Mouse (Mus musculus): ENCODE results near the gene Cep350.
A peak's percentile ranks its signal among the peaks of the same experiment; 100 is the strongest.

The Cep350 gene

DNA sequence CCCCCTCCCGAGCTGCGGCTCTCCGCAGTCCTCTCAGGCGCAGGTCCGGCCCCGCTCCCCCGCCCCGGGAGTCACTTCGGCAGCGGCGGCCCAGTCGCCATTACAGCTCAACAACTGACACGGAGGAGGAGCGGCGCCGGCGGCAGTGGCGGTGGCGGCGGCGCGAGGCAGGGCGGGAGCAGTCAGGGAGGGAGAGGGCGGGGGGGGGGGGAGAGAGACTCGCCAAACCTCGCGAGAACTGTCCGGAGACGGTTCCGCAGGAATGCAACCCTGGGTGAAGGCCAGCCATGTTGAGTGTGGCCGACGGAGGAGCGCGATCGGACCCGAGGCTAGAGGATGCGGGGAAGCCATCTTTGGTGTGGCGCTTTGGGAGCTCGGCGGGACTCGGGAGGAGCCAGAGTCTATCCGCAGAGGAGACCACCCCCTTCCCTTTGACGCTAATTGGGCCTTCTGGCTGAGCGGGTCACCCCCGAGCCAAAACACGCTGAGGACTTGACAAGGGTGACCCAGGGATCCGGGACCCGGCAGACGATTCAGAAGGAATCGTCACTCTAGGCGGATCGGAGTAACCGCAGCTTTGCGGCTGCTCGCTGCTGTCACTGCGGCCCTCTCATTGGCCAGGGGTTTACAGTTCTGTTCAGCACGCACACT is at the start of gene Cep350:
Gene Cep350 (minus strand): TSS at position 188 of the 651 bp plus-strand sequence.
- peak; percentile 93 to 97 for DNase-seq (ENCODE audit: low spot score in 2 of 2)

DNA sequence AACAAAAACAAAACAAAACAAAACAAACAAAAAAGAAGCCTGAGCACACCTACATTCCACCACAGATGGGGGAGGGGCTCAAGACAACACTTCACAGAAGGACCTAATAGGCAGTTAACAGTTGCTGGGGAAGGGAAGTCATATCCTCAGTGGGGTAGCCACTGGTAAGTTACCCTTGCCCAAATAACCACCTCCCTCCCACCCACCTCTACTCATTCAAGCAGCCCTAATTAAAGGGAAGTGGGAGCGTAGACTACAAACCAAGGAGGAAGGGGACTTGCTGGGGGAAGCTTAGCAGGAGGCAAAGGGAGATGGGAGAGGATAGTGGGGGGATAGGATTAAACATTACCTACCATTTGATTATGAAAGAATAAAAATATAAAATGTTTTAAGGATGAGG is 47.3 kb upstream of the Cep350 start:
- no peak for DNase-seq (ENCODE audit: low spot score in 2 of 2)

DNA sequence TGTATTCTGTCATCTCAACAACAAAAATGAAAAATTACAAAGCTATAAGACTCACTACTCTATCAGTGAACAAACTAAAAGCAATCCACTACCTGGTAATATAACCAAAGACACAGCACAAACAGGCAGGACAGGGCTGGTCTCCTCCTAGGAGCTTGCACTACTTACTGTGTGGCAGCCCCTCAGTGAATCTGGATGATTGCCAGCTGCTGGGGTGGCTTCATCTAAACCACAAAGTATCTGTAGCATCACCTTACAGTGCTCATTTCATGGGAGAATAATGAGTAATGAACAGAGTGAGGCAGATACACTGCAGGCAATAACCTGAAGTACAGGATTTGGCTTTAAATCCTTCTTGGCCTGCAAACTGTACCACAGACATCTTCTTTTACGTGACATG is 46.7 kb upstream of the Cep350 start:
- no peak for DNase-seq (ENCODE audit: low spot score in 2 of 2)

DNA sequence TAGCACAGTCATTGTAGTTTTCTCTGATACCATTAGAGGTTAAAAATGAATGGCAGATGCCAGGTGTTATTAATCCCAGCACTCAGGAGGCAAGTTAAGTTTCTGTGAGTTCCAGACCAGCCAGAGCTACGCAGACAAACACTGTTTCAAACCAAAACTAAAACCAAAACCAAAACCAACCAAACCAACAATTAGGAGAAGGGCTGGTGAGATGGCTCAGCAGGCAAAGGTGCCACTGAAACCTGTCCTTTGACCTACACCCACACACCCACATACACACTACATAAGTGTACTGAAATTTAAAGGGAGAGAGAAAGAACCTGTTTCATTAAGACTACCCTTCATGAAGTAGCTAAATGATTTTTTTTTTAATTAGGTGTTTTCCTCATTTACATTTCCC is 35.9 kb upstream of the Cep350 start:
- no peak for DNase-seq (ENCODE audit: low spot score in 2 of 2)

DNA sequence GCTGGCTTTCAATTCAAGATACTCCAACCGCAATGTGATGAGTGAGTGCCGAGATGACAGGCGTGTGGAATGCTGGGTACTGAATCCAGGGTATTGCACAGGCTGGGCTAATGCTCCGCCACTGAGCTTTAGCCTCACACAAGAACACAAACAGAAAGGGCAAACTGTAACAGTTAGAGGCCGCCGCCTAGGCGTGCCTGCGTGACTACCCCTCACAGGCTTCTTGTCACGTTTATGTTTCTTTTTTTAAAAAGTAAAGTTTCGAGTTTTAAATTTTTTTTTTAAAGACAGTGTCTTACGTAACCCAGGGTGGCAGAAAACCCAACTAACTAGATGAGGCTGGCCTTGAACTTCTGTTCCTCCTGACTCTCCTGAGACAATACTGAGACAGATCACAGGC is 32.9 kb upstream of the Cep350 start:
- no peak for DNase-seq (ENCODE audit: low spot score in 2 of 2)

DNA sequence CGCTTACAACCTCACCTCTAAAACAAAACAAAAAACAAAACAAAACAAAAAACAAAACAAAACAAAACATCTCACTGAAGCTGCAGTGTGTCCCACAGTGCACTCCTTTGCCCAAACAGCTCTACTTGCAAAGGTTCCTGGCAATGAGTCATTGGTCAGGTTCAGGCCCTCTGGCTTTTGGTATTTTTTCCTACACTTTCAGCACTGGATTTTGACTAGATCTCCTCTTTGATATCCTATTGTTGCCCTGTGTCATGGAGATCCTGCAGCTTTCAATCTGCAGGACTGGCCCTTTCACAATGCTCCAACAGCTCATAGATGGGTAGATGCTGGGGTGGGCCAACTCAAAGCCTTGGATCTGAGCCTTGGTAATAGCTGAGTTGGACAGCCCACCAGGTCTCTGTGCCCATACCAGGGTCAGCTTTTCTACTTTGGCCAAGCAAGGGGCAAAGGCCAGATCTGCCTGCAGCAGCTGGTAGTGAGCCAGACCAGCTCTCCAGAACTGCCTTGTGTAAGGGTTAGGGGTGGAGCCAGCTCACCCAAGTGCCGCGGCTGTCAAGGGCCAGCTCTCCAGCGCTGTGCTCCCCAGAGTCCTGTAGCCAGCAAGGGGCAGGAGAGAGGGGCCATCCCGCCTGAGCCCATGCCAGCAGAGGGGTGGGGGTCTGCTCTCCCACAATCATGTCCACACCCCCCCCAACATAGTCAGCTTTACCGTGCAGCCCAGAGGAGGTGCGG is 30.3 kb upstream of the Cep350 start:
- no peak for DNase-seq (ENCODE audit: low spot score in 2 of 2)

DNA sequence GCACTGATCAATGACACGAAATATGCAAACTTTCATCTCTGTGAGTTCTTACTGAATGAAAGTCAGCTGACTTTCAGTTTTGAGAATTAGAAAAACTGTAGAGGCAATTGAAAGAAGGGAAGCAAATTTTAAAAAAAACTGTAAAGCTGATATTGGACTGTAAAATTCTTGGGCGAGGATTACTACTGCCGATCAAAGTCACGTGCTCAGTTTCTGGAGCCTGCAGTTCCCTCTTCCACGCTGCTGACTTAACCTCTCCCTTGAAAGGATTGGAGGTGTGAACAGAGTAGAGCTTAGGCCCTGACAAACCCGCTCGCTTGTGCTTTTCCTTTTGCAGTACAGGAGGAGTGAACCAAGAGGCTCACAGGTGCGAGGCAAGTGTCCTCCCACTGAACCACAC is 29.3 kb upstream of the Cep350 start:
- DNase-seq (ENCODE audit: low spot score in 2 of 2) = no peak

DNA sequence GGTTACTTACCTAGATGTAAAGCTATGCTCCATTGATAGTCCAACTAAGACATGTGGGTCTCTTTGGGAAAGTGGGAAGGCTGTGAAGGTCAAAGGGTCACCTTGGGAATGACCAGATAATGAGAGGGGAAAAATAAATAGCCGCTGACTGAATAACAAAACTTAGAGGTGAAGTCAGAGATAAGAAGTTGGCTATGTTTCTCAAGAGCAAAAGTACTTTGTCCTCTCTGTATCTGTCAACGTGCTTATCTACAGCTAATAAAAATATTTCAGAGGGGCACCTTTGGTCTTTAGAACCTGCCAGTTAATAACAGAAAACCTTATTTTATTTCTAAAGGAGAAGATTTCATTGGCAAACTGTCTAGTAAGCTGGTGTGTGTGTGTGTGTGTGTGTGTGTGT is 22.6 kb upstream of the Cep350 start:
- no peak for DNase-seq (ENCODE audit: low spot score in 2 of 2)

DNA sequence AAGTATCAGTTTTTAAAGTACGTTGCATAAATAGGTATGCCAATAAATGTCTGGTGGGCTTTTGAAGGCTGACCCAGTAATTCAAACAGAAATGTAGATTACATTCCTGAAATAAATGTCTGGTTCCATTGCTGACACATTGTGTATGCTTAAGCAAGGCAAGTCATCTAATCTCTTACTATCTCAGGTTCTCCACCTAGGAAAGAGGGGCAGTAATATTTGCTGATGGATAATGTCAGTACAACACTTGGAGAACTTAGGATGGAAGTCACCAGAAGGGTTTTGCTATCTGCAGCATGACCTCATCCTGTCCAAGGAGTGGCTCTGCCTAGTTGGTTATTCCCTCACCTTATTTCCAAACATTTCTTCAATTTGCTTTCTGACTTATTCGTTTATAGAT is 21.5 kb upstream of the Cep350 start:
- DNase-seq (ENCODE audit: low spot score in 2 of 2) = no peak

DNA sequence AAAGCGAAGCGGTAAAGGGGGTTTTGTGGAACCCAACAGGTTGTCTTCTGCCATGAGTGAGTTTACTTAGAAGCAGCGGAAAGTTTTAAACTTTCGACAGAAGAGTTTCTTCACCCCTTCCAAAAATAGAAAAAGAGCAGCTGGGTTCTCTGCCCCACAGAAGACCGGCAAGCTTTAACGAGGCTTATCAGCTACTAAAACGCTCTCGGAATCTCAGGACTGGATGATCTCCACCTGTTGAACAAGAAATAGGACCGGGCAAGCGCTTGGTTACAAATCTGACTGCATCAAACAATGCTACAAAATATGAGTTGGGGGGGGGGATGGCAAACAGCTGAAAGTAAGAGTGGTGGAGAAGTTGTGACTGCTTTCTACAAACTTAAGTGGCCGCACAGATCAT is 17.3 kb upstream of the Cep350 start:
- DNase-seq (ENCODE audit: low spot score in 2 of 2) = no peak

DNA sequence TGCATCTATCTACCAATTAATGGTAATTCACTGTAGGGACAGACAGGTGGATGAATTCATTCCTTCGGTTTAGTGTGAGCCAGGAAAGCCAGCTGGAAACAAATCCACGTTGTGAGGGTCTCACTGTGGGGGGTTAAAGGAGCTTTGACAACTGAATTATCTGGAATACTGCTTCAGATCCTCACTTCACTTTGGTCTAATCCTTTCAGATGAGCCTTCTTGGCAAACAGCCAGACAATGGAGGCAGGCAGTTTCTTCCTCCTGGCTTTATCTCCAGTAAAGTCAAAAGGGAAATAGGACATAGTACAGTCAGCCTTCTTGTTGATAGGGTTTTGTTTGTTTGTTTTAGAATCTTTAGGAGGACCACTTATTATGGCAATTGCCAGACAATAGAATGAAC is 16.3 kb upstream of the Cep350 start:
- no peak for DNase-seq (ENCODE audit: low spot score in 2 of 2)

DNA sequence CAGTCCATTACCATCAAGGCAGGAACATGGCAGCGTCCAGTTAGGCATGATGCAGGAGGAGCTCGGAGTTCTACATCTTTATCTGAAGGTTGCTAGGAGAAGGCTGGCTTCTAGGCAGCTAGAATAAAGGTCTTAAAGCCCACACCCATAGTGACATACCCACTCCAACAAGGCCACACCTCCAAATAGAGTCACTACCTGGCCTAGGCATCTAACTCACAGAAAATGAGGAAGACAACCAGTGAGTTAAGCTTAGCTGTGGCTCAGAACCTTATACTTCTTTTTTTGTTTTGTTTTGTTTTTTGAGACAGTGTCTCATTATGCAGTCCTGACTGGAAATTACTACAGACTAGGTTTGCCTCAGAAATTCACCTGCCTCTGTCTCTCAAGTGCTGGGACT is 14.6 kb upstream of the Cep350 start:
- no peak for DNase-seq (ENCODE audit: low spot score in 2 of 2)

DNA sequence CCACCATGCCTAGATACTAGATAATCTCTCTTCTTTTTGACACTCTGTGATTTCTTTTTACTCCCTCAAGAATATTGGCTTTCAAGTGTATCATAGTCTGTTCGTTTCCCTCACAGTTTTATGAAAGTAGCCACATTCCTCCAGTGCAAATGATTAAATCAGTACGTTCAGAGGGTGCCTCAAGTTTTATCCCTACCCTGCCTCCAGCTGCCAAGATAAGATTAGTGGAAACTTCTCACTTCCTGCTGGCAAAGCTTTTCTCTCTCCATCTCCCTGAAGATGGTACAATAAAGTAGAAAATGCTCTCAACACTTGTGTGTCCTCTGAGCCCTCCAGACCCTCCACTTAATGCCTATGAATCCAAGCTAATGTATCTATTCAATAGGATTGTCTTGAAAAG is 1.9 kb upstream of the Cep350 start:
- no peak for DNase-seq (ENCODE audit: low spot score in 2 of 2)

DNA sequence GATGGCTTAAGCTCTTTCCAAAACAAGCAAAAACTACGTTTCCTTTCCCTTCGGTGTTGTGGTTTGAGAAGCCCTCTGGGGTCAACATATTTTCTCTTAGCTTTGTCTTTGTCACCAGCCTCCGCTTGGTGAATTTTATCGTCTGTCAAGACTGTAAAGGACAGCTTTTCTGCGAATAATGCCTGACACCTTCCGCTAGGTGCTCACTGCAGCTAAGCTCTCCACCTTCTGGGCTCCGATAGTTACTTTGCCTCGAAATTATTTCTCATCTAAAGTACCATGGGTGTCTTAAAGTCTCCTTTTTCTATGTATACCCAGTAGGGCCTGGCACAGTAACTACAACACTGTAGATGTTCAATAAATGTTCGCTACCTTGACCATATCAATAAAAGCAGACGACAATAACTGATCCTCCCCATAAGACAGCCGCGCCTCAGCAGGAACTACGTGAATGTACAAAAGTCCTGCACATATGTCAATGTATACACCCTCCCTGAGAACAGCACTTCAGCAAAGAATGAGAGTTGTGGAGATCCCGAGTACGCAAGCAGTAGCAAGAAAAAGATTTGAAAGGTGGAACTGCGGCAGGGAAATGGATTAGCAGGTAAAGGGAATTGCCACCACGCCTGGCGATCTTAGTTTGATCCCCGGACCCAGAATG is 794 bp upstream of the Cep350 start:
- peak; percentile 36 to 53 for DNase-seq (ENCODE audit: low spot score in 2 of 2)

DNA sequence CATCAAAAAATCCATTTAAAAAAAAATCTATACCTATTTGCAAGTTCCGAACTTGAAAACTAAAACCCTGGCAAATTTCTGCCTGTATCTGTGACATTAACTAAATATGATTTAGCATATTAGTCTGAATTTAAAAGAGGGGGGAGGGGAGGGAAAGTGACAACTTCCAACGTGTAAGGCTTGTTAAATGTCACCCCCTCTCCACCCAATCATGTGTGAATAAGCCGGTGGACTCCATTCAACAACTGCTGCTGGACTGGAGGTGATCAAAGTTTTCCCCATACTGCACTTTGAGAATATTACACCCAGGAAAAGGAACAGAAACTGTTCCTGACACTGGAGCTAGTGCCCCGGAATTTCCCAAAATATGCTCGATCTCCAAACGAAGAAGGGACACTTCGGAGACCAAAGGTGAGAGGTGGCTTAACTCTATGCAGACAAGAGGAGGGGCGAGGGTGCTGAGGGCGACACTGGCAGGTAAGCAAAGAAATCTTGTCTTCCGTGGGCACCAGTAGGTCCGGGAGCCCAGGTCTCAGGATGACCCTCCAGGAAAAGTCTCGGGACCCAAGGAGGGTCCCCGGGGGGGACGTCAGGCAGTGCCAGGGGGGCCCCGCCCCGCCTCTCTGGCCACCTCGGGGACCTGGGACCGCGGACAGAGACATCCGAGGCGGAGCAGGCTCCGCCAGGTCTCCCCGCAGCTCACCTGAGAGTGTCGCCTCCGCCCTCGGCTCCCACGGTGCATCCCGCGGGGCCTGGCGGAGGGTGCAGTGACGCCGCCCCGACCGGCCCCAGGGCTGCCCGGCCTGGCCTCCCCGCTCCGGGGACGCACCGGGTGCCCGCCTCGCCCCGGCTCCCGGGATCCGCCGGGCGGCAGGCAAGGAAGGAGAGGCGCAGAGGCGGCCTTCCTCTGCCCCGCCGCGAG is 648 bp downstream of the Cep350 start:
- peak in 1 of 2 experiments; percentile 91 for DNase-seq (ENCODE audit: low spot score in 2 of 2)

DNA sequence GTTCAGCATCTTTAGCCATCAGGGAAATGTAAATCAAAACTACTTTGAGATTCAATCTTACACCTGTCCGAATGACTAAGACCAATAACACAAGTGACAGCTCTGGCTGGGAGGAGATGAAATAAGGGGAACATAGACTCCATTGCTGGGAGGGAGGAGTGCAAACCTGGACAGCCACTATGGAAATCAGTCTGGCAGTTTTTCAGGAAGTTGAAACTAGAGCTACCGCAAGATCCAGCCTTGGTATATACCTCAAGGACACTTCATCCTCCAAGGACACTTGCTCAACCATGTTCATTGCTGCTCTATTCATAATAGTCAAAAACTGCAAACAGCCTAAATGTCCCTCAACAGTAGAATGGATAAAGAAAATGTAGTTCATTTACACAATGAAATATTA is 23.9 kb downstream of the Cep350 start:
- DNase-seq (ENCODE audit: low spot score in 2 of 2) = no peak

DNA sequence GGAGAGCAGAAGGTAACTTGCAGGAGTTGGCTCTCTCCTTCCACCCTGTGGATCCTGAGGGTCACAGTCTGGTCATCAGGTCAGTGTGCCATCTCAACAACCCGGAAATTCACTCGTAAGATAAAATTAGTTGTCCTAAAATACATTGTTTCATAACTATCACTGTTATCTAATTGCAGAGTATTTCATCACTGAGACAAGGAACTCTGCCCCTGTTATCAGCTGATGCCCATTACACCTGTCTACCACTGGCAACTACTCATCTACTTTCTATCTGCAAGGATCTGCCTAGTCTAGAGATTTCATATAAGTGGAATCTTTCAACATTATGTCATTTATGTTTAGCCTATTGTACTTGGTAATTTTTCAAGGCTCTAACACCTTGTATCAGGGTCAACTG is 28.7 kb downstream of the Cep350 start:
- DNase-seq (ENCODE audit: low spot score in 2 of 2) = no peak

DNA sequence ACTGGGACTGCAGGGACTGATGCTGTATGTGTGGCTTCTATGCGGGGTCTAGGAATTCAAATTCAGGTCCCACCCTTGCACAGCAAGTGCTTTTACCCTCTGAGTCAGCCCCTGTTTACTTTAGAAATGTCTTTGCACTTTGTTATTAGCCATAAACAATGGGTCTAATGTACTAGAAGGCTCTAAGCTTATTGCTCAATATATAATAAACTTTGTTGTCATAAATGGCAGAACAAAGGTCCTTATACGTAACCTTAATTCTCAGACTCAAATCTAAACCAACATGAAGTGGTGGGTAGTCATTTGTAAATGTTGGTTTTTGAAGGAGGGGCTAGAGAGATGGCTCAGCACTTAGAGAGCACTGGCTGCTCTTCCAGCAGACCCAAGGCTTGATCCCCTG is 35.6 kb downstream of the Cep350 start:
- DNase-seq (ENCODE audit: low spot score in 2 of 2) = no peak

DNA sequence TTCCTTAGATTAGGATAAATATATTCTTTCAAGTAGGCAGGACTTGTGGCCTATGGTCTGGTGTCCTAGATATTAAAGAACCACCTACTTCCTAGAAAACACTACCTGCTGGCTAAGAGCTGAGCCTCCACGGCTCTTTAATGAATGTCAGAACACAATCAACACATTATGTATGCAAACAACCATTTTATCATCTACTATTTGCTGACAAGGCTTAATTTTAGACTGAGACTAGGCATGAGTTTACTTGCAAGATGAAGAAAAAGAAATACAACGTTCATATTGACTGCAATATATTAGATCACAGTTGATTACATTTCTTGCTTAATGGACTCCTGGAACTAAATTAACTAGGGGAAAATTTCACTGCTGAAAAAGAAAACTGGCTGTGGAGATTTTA is 38.4 kb downstream of the Cep350 start:
- no peak for DNase-seq (ENCODE audit: low spot score in 2 of 2)

DNA sequence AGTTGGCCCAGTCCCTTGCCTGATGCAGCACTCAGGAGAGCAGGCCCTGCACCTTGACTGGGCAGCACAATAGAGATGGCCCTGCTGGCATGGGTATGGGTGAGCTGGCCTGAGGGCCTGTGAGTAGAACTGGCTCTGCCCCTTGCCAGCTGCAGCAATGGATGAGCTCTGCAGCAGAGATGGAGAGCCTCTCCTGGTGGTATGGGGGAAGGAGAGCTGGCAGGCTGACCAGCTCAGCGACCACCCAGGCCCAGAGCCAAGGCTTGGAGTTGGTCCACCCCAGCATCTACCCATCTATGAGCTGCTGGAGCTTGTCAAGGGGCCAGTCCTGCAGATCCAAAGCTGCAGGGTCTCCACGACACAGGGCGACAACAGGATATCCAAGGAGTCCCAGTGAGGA is 69.5 kb downstream of the Cep350 start:
- no peak for DNase-seq (ENCODE audit: low spot score in 2 of 2)

DNA sequence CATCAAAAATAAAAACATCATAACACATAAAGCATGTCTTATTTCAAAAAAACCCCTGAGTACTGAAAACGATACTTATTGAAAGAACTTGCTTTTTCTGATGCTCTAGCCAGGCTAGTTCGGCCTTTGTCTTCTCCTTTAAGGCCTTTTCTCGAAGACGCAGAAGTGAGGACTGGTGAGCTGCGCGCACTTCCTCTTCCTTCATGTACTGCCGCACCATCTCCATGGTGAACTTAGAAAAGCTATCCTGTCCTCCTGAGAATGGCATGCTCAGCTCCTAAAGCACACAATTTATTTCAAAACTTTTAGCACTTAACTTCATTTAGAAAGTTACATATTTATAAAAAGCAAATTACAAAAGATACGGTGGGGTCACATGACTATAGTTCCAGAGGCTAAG is 71.7 kb downstream of the Cep350 start:
- DNase-seq (ENCODE audit: low spot score in 2 of 2) = no peak

DNA sequence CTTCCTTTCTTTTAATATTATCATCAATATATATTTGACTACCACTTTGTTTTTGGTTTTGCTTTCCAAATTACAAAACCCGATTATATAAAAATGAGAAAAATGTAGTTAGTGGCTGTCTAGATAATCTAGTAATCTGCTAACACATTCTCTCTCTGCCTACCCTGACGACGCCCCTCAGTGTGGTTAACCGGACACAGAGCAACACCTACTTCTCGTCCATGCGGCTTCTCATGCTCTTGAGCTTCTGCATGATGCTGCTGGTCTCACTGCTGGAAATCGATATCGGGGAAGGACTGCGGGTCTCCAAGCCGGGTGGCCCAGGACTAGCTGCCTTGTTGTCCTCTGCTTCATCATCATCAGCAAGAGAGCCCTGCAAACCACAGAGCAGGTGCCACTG is 78.7 kb downstream of the Cep350 start:
- DNase-seq (ENCODE audit: low spot score in 2 of 2) = no peak
